Mouse (Mus musculus) erythroid progenitor cell, adult 5-6 weeks (primary cell): Measurements from ENCODE around the gene Gal3st1. TPM values are rescaled to one million over a fixed set of nuclear protein-coding genes. Genes with fewer than 3 reads are reported as not detected.
A peak's percentile ranks its signal among the peaks of the same experiment; 100 is the strongest.
"Not testable (repeated sequence)": the region's sequence is repeated elsewhere in the genome, so short reads cannot be mapped to it uniquely, and the experiment has no call there.

Experiments
- ATAC-seq: replicated peaks from 2 replicates; pipeline ENCODE4 v1.8.0; 2016; ENCODE audit warnings: moderate number of reproducible peaks, mild to moderate bottlenecking, moderate TSS enrichment, inconsistent platforms; ENCODE audit not compliant: poor library complexity, low FRiP score, severe bottlenecking
- total RNA-seq, 2 experiments: library from RNA; stranded (forward) in 1 of 2; stranded (reverse) in 1 of 2; fragments of 150-400 nt in 1 of 2; fragments of 186-747, 209-891 nt in 1 of 2; gene quantifications; 2 replicates each; pipeline versions ENCODE4 v1.2.3 to v1.2.4; 2015 to 2017; ENCODE audit warnings: low replicate concordance in 2 of 2

The Gal3st1 gene
- total RNA-seq (2015; ENCODE audit: low replicate concordance): not detected in 2 replicates
- total RNA-seq (2017; ENCODE audit: low replicate concordance): not detected in 2 replicates

- no peak for ATAC-seq
Observed at GRCm38 (mm10) chr11:3983291-3983862, at the start of gene Gal3st1. Gene Gal3st1 (plus strand): TSS chr11:3983636.

- ATAC-seq: no peak
Observed at GRCm38 (mm10) chr11:3933756-3934285, 49.6 kb upstream of the Gal3st1 start.

DNA sequence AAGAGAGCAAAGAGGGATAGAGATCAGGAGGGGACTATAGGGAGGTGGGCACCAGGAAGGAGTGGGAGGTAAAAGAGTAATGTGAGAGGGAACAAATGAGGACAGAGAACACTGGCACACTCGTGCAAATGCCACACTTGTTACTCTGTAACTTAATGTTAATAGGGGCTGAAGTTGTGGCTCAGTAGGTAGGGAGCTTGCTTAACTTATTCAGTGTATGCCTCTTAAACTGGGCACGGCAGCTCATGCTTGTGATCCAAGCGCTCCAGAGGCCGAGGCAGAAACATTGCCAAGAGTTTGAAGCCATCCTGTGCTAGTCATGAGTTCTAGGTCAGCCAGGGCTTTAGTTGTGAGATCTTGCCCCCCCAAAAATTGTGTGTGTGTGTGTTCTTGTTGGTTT, 48.3 kb upstream of the Gal3st1 start:
- ATAC-seq: no peak

DNA sequence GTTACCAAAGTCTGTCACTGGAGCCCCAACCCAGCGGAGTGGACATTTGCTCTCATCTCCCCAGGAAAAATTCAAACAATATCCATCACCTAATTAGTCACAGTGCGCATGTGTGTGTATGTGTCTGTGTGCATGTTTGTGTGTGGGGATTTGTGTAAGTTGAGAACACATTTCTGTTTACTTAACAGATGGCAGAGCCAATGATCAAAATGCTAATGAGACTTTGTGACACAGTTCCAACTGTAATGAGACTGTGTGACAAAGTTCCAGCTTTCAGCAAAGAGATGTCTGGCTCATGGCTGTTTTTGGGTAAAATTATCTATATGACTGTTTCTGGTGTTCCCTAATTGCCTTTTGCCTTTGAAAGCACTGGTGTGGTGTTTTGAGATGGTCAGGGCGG, 47.1 kb upstream of the Gal3st1 start:
- no peak for ATAC-seq

DNA sequence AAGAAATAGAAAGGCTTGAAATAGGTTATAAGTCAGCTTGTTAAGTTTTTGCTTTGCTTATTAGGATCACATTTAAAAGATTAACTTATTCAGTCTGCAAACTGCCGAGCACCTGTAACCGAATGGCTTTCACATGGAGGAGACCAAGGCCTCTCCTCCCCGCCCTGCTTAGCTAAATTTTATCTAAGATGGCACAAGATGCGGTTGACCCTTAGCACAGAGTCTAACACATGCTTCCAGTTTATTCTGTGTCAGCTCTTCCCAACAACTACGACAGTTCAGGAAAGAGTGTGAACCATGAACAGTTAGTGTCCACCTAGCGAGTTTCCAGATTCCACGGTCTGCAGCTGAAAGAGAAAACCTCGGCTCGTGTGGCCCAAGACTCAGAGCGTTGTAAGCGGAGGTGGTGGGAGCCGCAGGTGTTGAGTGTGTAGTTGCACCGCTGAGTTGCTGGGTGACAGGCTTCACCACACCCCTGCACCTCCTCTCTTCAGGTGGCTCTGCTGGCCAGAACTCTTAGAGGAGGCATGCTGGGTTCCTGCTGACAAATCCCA, 46.0 kb upstream of the Gal3st1 start:
- no peak for ATAC-seq

- ATAC-seq: no peak
Observed at GRCm38 (mm10) chr11:3941371-3941770, 42.1 kb upstream of the Gal3st1 start.

GRCm38 (mm10) chr11:3946386-3946785, 37.0 kb upstream of the Gal3st1 start:
- no peak for ATAC-seq

GRCm38 (mm10) chr11:3954876-3955275, 28.6 kb upstream of the Gal3st1 start:
- ATAC-seq: not testable (repeated sequence)

- not testable (repeated sequence) for ATAC-seq
Observed at GRCm38 (mm10) chr11:3955371-3955770, 28.1 kb upstream of the Gal3st1 start.

- ATAC-seq: no peak
Observed at GRCm38 (mm10) chr11:3960901-3961300, 22.5 kb upstream of the Gal3st1 start.

DNA sequence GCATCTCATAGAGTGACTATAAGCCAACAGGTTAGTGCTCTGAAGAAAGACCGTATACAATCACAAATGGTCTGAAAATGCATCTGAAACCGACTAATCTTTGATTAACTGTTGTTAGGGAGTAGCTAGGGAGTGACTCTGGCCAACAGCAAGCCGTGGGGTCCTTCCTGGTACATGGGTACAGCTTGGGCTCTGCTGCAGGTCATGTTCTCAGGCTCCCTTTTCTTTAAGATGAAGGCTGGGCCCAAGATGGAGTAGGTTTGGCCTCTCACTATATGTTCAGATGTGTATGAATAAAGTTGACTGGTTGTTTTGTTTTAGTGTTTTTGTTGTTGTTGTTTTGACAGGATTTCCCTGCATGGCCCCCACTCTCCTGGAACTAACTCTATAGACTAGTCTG, 21.7 kb upstream of the Gal3st1 start:
- ATAC-seq: no peak

- ATAC-seq: no peak
Observed at GRCm38 (mm10) chr11:3963155-3963554, 20.3 kb upstream of the Gal3st1 start.

DNA sequence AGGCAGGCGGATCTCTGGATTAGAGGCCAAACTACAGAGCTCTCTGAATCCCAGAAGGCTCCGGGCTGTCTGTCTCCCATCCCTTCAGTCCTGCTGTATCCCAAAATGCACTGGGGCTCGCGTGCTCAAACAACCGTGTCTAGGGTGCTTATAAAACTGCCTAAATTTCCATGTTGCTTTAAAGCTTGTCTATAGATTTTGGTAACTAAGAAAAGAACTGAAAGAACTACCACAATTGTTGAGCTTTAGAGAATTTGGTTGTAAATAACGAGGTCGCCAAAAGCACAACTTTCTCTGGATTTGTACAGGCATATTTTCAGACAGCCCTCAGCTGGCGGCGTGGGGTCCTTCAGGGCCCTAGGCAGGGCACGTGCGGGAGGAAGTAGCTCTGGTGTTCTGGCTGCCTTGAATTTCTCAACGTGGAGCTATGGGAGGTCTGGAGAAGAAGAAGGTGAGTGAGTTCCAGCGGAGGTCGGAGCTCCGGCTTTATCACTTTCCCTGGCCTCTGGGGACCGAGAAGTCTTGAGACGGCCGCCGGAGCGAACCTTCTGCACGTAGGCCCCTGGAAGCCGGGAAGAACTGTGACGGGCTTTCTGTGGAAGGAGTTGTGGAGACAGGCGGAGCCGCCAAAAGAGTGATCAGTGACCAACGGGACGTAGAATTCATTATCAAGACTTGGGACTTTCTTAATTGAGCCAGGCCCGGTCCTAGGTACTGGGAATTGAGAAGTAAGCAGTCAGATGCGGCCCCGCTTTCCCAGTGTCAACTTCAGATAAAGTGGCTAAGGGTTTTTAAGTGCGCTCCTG, 19.6 kb upstream of the Gal3st1 start, which contains the start of gene Pes1:
TSS of gene Pes1 (plus strand) at position 366 of the 806 bp plus-strand sequence.
- ATAC-seq: peak; percentile 88

- ATAC-seq: peak; percentile 23; the same call in 1 of the 2 replicates
Observed at GRCm38 (mm10) chr11:3964416-3965172, 18.8 kb upstream of the Gal3st1 start.

DNA sequence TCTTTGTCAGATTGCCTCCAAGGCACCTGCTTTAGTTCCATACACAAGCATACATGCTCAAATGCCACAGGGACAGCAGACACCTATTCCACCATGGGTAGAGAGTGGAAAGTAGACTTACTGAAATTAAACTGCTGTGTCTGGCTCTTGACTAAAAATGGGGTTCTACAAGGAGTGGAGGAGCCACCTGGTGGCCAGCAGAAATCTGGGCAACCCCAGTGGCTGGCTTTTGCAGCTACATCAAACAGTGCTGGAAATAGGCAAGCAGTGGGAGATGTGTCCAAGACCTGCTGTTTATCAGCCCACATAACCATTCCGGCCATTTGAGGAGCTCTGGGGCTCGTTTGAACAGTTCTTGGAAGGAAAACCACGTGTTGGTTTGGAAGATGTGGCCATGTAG, 13.6 kb upstream of the Gal3st1 start:
- no peak for ATAC-seq

GRCm38 (mm10) chr11:3970361-3970760, 13.1 kb upstream of the Gal3st1 start:
- no peak for ATAC-seq

DNA sequence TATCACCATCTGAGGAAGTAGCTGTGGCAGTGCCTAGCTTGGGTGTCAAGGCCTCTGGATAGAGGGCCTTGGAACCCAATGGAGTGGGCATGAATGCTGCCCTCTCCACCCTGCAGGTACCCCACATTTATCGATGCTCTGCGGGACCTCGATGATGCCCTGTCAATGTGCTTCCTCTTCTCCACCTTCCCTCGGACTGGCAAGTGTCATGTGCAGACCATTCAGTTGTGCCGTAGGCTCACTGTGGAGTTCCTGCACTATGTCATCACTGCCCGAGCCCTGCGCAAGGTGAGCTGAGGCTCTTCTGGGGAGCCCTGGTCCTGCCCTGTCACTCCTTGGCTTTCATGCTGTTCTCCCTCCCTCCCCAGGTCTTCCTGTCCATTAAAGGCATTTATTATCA, 10.4 kb upstream of the Gal3st1 start:
- no peak for ATAC-seq

GRCm38 (mm10) chr11:3974311-3974710, 9.1 kb upstream of the Gal3st1 start:
- ATAC-seq: no peak

DNA sequence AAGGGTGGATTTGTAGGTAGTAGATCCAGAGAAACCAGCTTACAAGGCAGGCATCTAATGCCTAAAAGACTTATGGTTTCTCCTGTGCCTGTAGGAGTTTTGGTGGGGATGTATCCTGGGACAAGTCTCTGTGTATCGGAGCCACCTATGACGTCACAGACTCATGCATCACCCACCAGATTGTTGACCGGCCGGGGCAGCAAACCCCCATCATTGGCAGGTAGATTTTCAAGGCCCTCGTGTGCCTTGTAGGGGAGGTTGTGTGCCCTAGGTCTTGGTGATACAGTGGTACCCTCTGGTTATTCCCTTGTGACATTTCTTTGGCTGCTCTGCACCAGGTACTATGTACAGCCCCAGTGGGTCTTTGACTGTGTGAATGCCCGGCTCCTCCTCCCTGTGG, 6.8 kb upstream of the Gal3st1 start, which contains the start of gene 4930556J24Rik:
TSS of gene 4930556J24Rik (minus strand) at position 101 of the 400 bp plus-strand sequence.
- no peak for ATAC-seq

GRCm38 (mm10) chr11:3978421-3978820, 5.0 kb upstream of the Gal3st1 start:
- no peak for ATAC-seq
